Mouse (Mus musculus) testis, postnatal 14 days (tissue): Measurements from ENCODE around the gene Fam173a.

Source experiments
- DNase-seq: peaks from one replicate; pipeline ENCODE4 v3.0.0; 2021; ENCODE audit warnings: low spot score

Gene Fam173a

GRCm38 (mm10) chr17:25792615-25793014 is at the start of gene Fam173a:
Gene Fam173a (minus strand): TSS chr17:25792901.
- peak; percentile 63 for DNase-seq

GRCm38 (mm10) chr17:25841117-25841880 is 48.6 kb upstream of the Fam173a start, which contains the start of gene Gm20683:
Gene Gm20683 (minus strand): TSS chr17:25841763.
- DNase-seq: no peak

- DNase-seq: no peak
These were observed 47.8 kb upstream of the Fam173a start for GRCm38 (mm10) chr17:25840519-25840918.

GRCm38 (mm10) chr17:25839455-25840235 is 46.9 kb upstream of the Fam173a start:
- DNase-seq: no peak

GRCm38 (mm10) chr17:25838904-25839303 is 46.2 kb upstream of the Fam173a start:
- no peak for DNase-seq

- no peak for DNase-seq
These were observed 44.8 kb upstream of the Fam173a start for GRCm38 (mm10) chr17:25837533-25837932.

- DNase-seq: peak; percentile 68
These were observed 44.3 kb upstream of the Fam173a start, which contains the start of gene Rhbdl1 for GRCm38 (mm10) chr17:25837076-25837410. Gene Rhbdl1 (minus strand): TSS chr17:25837295.

- no peak for DNase-seq
These were observed 43.8 kb upstream of the Fam173a start for GRCm38 (mm10) chr17:25836397-25837075.

GRCm38 (mm10) chr17:25835816-25836215 is 43.1 kb upstream of the Fam173a start:
- DNase-seq: no peak

- no peak for DNase-seq
These were observed 42.6 kb upstream of the Fam173a start for GRCm38 (mm10) chr17:25835301-25835700.

GRCm38 (mm10) chr17:25834595-25835222 is 42.0 kb upstream of the Fam173a start:
- no peak for DNase-seq

- DNase-seq: no peak
These were observed 41.4 kb upstream of the Fam173a start for GRCm38 (mm10) chr17:25833961-25834594.

- peak; percentile 90 for DNase-seq
These were observed 40.6 kb upstream of the Fam173a start, which contains the start of gene Stub1 for GRCm38 (mm10) chr17:25833291-25833663. Gene Stub1 (minus strand): TSS chr17:25833404.

GRCm38 (mm10) chr17:25832436-25833290 is 40.0 kb upstream of the Fam173a start:
- DNase-seq: peak; percentile 99

GRCm38 (mm10) chr17:25831451-25832281 is 39.0 kb upstream of the Fam173a start:
- no peak for DNase-seq

- DNase-seq: no peak
These were observed 38.2 kb upstream of the Fam173a start for GRCm38 (mm10) chr17:25830806-25831431.

GRCm38 (mm10) chr17:25830200-25830753 is 37.6 kb upstream of the Fam173a start:
- no peak for DNase-seq

- no peak for DNase-seq
These were observed 36.9 kb upstream of the Fam173a start for GRCm38 (mm10) chr17:25829558-25830017.
